Mouse (Mus musculus): ENCODE measurements around the gene Samd8.

GRCm38 (mm10) chr14:21786500-21786899 lies 36.2 kb downstream of the Samd8 start:
- no peak for TF ChIP-seq CTCF (IDR thresholded peaks at IDR 0.05; ENCODE audit: insufficient read depth, low read length)
- TF ChIP-seq POLR2A (IDR thresholded peaks at IDR 0.05; ENCODE audit: borderline replicate concordance, extremely low read depth, low read depth, low read length): no peak
